17 mouse cellular contexts compared by ENCODE assay signal in genomic region chr6:99079041-99079835, GRCm38 (mm10).
DNase-seq lines count a peak whose midpoint lies in the region; TF ChIP-seq lines count a peak whose summit lies in the region.
"Had no signal": no experiment of that assay in that cellular context is flagged by ENCODE, and none has a peak within 500 bp of the region (broad histone marks: within the 10 kb centered on the region; RNA-seq: fewer than 3 reads in every experiment).

No protein-coding gene starts in this region.

- no peaks in the 10 kb centered on the region for H3K27me3 ChIP-seq in cerebellum, adult 2 months (ENCODE audit: control insufficient read depth, insufficient read depth, low read length)
- H3K27me3 ChIP-seq: embryonic facial prominence, embryonic 12.5 days; hindbrain, embryonic 13.5 days; lung, embryonic 15.5 days had no signal

- WGBS in cerebellum, adult 2 months, result 47% methylated on average over 10 of the region's 10 CpGs

- no peak for TF ChIP-seq CTCF in cerebellum, adult 2 months (IDR thresholded peaks at IDR 0.05; ENCODE audit: borderline replicate concordance, insufficient read depth, low read depth, low read length)

- intact Hi-C loops in left cerebral cortex, postnatal 4 days (cut with DNase I), result no loop called here
- intact Hi-C loops in left cerebral cortex, postnatal 14 days (cut with DNase I), result no loop called here
- intact Hi-C loops in heart, postnatal 25 days (cut with DNase I), result no loop called here

- TF ChIP-seq POLR2A in cerebellum, adult 2 months (IDR thresholded peaks at IDR 0.05; ENCODE audit: borderline replicate concordance, insufficient read depth, low read length), result no peak

- H3K4me1 ChIP-seq in cerebellum, adult 2 months (ENCODE audit: control insufficient read depth, insufficient read depth, low read length), result peaks cover 4% of the 10 kb centered on the region; the same call in 1 of the 2 replicates

- H3K27ac ChIP-seq in cerebellum, adult 2 months (ENCODE audit: insufficient read depth, low read length), result no peak overlapping the region
- H3K27ac ChIP-seq: embryonic facial prominence, embryonic 12.5 days; hindbrain, embryonic 13.5 days; lung, embryonic 15.5 days had no signal

- no peak overlapping the region for H3K4me3 ChIP-seq in cerebellum, adult 2 months (replicated peaks; ENCODE audit: insufficient read depth, low read depth, low read length)
- H3K4me3 ChIP-seq: embryonic facial prominence, embryonic 12.5 days; hindbrain, embryonic 13.5 days; lung, embryonic 15.5 days had no signal

- DNase-seq in left cerebral cortex, adult 11 months (ENCODE audit: low spot score), result peak; percentile 37
- DNase-seq in left cerebral cortex, postnatal 4 days, result no peak
- DNase-seq in frontal cortex, adult 2 months (ENCODE audit: extremely low spot score in 1 of 2, low spot score in 1 of 2), result peak; percentile 71 to 78
- peak; percentile 74 to 81 for DNase-seq in left cerebral cortex, postnatal 14 days (ENCODE audit: low spot score in 2 of 2)
- peak; percentile 16 for DNase-seq in right cerebral cortex, postnatal 4 days
- no peak for DNase-seq in cerebellum, adult 2 months
- no peak for DNase-seq in ovary, adult 18-20 months (ENCODE audit: low spot score)
- no peak for DNase-seq in heart, postnatal 25 days (ENCODE audit: low spot score)
- DNase-seq: B cell, adult 2 months; cerebellum, postnatal 36 days; heart, adult 11 months; kidney, postnatal 10 days; retina, postnatal 1 day; thymus, adult 2 months had no signal

Comparison
In these comparisons a context has a peak if more than half of its experiments do, and no peak if none do; other contexts are left out.
1. DNase-seq: peak in left cerebral cortex, adult 11 months (single experiment), frontal cortex, adult 2 months (2 of 2), left cerebral cortex, postnatal 14 days (2 of 2) and right cerebral cortex, postnatal 4 days (single experiment); none in left cerebral cortex, postnatal 4 days (single experiment), cerebellum, adult 2 months (0 of 2), ovary, adult 18-20 months (single experiment) and heart, postnatal 25 days (single experiment).